Mouse (Mus musculus): ENCODE measurements around the gene Kcnk3. TPM values are rescaled to one million over a fixed set of nuclear protein-coding genes. Genes with fewer than 3 reads are reported as not detected.

The Kcnk3 gene
- total RNA-seq, 2 experiments from 2014 or later, result 0.18 to 0.59 TPM

DNA sequence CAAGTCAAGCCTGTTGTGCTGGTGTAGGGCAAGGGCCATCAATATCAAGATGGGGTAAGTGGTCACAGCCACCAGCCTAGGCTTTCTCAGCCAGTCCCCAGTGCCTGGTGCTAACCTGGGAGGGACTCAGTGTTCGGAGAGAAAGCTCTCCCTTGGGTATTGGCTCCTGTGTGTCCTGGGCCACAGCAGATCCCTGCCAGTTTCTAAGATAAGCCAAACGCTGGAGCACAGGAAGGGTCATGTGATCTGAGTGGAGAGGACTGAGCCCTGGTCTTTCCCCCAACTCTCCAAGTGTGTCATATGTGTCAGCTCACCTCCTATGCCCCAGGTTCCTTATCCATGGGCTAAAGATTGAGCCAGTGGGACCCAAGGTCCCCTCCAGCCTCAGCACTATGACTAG, 869 bp upstream of the Kcnk3 start:
- no peak for DNase-seq (ENCODE audit: low spot score)

DNA sequence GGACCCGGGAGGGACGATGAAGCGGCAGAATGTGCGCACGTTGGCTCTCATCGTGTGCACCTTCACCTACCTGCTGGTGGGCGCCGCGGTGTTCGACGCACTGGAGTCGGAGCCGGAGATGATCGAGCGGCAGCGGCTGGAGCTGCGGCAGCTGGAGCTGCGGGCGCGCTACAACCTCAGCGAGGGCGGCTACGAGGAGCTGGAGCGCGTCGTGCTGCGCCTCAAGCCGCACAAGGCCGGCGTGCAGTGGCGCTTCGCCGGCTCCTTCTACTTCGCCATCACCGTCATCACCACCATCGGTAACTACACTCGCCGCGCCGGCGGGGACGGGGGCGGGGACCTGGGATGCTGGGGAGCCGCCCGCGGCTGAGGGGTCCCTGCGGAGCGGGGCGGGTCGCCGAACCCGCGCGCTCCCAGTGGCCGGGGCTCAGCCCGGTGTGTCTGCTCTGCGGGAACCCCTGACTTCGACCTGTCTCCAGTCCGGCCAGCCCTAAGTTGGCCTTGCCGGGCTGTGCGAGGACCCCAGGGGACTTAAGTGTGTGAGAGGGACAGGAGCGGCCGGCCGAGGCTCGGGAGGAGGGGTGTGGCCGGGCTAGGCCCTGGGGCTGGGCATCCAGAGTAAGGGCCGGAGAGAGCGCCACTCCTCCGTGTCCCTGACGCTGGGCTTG, 465 bp downstream of the Kcnk3 start:
- no peak for DNase-seq (ENCODE audit: low spot score)

DNA sequence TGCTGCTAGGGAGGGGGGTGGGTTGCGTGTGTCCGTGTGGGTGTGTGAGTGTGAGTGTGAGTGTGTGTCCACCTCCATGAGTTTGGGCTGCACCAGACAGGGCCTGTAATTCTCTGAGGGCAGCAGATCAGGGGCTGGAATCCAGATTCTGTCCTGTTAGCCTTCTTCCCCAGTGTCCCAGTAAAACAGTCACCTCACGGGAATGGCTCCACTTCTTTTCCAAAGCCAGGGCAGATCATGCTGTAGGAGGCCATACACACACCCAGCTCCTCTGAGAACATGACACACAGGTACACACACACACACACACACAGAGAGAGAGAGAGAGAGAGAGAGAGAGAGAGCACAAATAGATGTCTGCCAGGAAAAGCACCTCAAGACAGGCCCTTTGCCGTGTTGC, 1.1 kb downstream of the Kcnk3 start:
- DNase-seq (ENCODE audit: low spot score), result no peak

DNA sequence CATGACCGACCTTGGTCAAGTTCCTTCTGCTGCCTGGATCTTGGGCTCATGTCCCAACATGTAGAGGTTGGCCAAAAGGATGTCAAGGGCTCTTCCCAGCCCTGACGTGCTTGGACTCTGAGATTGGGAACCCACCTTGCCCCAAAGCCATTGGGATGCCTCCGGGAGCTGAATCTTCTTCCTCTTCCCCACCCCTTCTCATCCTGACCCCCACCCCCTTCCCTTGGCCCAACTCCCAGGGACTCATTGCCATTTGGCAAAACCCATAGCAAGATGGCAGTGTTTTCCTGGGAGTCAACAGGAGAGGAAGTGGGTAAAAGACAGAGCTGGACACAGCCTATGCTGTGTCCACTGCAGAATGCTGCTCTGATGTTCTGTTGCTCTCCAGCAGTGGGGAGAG, 1.6 kb downstream of the Kcnk3 start:
- no peak for DNase-seq (ENCODE audit: low spot score)

DNA sequence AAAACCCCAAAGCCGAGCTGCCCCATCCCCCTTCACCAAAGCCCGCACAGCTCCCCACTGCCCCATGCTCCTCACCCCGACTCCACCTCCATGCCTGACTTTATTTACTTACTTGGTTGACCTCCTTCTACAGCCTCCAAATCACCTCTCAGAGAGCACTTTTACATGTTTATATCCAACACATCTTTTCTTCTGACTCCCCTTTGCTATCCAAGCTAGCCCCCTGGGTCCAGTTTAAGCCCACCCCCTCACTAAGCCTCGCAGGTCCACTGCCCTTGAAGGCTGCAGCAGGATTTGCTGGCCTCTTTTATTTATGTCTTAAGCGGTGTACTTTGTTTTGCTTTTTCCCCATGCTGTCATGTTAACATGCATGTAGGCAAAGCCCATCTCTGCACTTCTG, 2.3 kb downstream of the Kcnk3 start:
- DNase-seq (ENCODE audit: low spot score), result no peak

DNA sequence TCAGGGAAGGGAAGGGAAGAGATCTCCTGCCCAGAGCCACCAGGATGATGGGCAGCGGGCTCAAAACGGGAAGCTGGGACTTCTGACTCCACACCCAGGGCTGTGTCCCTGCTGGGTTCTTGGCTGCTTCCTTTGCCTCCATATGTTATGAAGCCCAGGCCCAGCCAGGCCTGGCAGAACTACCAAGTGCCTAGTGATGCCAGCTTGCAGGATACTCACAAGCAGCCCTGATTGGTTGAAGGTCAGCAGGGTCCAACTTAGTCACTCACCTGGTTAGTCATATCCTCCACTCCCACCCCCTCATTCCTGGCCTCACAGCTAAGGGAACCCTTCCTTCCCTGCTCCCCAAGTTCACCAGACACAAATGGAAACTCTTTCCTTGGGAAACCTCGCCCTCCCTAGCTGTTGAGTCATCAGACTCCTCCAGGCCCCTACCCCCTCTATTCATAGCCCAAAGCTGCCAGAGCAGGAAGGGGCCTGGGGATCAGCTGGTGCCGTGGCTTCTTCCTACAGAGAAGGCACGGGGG, 3.3 kb downstream of the Kcnk3 start:
- no peak for DNase-seq (ENCODE audit: low spot score)

DNA sequence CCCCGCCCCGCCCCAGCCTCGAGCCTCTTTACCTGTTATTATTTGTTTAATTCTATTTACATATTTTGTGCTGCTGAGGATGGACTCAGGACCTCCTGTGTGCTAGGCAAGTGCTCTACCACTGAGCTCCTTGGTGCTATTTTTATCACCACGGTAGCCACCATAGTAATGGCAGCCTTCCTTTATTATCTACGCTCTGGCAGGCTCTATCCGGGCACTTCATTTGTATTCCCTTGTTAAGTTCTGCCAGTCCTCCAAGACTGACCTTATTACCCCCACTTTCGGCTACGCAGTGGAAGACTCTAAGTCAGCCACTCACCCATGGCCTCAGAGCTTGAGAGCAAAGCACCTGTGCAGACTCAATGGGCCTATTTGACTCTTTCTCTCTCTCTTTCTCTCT, 3.8 kb downstream of the Kcnk3 start:
- DNase-seq (ENCODE audit: low spot score), result no peak

DNA sequence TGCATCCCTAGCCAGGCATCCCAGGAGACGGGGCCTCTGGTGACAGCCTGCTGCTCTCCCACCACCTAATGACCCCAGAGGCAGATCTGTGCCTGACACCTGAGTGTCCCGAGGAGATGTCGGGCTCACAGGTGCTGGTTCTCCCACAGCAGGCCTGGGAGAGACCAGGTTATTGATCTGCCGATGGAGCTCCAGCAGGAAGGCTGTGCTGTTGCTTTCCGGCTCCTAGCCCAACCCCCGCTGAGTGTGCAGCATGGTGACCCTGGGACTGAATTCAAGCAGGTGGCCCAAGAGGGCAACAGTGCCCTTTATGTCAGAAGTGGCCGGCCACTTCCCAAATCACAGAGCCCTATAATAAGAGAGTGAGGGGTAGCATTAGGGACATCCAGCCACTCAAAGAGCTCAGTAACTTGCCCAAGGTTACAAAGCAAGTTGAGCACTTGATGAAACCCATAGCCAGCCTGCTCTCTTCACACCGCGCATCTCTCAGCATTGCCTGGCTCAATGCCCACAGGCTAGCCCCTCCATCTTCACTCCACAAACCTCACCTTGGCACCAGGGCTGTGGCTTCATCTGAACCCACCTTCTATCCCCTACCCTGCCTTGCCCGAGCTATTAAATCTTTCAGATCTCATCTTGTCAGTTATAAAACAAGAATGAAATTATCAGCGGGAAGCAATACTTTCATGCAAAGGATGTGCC, 4.5 kb downstream of the Kcnk3 start:
- DNase-seq (ENCODE audit: low spot score), result no peak

DNA sequence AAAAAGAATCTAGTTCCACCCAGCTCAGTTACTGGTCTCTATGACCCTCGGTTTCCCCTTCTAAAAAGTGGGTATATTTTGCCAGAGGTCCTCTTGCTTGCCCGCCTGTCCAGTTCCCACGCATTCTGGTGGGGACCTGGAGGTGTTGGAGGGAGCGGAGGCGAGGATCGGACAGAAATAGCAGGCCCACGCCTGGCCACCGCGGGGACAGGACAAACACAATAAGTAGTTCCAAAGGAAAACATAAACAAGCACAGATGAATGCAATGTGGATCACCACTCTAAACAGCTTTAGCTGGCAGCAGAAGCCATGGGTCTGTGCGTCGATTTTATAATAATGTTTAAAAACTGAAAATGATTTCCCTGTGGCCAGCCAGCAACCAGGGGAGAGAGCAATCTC, 5.4 kb downstream of the Kcnk3 start:
- no peak for DNase-seq (ENCODE audit: low spot score)

DNA sequence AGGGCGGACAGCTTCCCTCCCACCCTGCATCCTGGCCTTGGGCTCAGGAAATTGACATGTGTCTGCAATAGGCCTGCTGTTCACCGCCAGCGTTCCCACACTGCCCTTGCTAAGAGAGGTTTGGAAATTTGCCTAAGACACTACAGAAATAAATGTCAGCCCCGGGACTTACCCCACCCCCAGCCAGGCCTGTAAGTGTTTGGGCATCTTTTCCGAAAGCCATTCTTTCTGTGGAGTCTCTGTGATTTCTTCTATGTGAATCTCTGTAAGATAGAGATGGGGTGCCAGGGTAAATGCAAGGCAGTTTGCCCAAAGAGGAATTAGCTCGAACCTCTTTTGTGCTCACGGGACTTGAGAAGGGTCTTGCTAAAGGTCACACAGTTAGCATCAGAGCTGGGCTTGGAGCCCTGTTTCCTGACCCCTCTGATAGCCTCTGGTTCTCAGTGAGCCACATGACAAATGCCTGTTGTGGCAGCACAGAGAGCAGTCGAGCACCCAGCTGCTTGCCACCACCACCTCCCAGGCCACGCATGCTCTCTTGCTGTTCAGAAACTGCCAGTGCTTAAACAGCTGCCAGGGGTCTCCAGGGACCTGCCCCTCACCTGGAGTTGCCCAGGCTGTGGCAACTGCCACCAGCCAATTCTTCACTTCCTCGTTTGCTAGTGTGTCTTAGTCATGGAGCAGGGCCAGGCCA, 6.0 kb downstream of the Kcnk3 start:
- no peak for DNase-seq (ENCODE audit: low spot score)

DNA sequence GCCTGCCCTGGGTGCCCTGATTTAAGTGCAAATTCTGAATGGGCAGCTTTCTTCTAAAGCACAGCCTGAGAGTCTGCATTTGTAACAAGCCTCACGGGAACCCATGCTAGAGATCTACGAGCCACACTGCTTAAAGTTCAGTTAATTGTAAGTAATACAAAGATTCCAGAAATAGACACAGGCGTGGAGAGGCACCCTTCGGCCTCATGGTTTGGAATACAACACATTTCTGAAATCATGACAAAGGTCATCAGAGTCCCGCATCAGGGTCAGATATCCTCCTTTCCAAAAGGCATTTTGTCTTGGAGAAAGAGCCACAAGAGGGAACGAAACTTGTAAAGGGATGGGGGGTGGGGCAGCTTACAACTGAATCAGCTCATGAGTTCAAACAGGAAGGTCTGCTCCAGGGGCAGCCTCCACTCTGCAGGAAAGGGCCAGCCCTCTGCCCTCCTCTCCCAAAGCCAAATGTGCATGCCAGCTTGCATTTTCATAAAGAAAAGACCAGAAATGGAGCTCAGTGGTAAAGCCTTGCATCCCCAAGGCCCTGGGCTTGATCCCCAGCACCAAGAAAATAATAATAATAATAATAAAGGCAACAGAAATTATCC, 7.1 kb downstream of the Kcnk3 start:
- no peak for DNase-seq (ENCODE audit: low spot score)

DNA sequence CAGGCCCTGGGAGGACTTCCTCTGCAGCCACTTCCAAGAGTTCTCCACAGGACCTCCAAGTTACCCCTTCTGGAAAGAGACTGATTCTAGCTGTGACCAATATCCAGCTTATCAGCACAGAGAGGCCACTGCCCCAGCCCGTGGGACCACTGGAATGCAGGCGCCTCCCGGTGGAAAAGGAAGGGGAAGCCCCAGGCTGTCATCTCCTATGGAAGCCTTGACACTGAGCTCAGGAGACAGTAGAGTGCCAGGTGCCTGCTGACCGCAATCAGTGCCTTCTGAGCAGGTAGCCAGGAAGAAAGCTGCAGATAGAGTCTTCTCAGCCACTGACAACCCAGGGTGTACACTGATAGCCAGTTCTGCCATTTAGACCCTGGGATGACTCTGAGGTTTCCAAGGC, 13.4 kb downstream of the Kcnk3 start:
- no peak for DNase-seq (ENCODE audit: low spot score)

DNA sequence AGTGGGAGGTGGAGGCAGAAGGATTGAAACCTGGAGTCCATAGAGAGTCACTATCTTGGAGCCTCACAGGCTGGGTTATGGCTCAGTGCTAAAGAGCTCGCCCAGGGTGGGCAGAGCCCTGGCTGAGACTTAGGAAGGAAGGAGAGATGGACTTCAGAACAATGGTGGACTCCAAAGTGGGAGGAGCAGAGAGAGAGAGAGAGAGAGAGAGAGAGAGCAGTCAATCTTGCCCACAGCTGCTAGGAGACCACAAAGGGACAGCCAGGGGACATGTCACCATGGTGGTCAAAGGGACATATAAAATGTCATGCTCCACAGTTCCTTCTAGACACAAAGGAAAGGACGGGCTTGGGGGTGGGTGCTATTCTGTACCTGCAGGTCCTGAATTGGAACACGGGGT, 15.3 kb downstream of the Kcnk3 start:
- DNase-seq (ENCODE audit: low spot score), result no peak

DNA sequence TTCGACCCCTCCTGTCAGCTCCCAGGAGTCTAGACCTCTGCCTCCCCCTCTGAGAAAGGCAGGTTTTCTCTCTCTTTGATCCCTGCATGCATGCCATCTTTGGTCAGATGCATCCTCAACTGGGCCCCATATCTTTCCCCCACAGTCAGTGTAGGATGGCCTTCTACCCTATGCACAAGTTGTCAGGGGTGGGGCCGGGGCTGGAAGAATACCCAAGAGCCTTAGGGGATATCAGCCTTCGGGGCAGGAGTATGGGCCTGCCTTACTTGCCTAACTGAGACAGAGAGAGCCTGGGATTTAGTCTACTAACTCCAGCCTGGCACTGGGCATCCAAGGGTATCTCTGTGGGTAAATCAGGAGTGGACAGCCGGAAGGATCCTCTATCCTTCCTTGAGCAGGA, 16.0 kb downstream of the Kcnk3 start:
- no peak for DNase-seq (ENCODE audit: low spot score)

DNA sequence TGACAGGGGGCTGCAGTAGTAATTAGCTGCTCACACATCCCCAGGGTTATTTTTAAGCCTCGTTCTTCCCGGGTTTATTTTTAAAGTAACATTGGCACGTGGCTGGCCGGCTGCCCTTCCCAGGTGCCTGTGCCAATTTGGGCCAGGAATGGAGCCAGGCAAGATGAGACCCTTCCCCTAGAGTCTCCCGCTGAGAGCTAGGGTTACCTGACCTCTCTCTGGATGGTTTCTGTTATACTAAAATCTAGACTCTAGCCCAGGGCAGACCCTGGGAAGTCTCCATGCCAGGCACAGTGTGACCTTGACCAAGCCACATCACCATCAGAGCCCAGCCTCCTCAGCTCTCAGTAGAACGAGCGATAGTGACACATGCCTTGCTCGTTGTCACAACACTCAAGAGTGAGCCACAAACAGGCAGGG, 16.8 kb downstream of the Kcnk3 start:
- DNase-seq (ENCODE audit: low spot score), result no peak

DNA sequence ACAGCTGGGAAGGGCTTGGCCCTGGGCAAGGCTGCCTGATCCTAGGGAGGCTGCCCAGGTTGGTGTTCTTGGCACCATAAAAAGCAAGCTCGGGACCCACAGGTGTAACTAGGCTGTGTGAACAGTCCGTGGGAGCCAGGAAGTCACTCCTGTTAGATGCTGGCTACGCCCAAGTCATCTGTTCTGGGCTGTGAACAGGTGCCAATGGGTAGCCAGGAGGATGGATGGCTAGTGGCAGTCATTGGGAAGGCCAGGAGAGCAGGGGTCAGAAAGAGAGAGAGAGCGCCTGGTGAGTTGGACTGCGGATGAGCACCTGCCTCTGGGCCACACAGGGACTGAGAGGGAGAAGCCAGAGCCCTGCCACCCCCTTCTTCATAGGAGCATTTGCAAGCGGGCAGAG, 17.7 kb downstream of the Kcnk3 start:
- DNase-seq (ENCODE audit: low spot score), result no peak

DNA sequence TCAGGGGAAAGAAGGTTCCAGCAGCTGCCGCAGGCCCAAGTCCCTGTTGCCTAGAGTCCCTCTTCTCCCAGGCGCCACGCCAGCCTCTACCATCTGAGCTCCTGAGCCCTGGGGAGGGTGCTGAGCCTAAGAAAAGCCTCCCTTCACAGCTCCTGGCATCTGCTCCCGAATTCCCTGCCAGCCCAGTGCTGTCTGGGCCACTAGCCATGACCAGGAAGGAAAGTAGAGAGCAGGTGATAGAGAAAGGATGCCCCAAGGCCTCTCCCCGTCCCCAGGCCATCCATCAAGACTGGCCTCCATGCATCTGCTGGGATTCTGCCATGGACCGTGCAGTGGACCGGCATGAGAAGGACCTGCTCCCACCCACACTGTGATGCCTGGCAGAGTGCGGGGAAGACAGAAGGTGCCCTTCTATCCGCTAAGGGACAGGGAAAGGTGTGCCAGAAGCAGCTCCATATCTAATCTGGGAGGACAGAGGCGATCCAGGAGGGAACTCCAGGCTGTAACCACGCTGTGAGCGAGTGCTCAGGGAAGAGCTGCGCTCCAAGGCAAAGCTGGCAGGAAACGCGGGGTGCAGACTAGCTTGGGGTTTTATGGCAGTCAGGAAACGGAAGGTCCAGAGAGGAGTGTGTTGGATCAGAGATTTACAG, 18.6 kb downstream of the Kcnk3 start:
- DNase-seq (ENCODE audit: low spot score), result peak; percentile 79

DNA sequence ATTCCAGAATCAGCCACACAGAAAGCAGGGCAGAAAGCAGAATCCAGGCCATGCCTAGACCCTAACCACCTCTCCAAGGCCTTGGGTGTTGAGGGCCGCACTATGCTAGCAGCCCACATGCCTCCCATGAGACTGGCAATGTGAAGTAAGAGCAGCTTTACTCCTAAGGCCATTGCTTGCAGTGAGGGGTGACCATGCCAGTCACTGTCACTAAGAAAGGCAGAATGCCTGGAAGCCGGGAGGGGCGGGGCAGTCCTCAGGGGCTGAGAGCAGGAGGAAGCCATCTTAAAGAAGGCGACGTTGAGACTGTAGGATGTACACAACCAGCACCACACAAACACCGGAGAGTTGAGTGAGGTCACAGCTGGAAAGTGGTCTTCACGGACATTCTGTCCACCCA, 21.1 kb downstream of the Kcnk3 start:
- no peak for DNase-seq (ENCODE audit: low spot score)

DNA sequence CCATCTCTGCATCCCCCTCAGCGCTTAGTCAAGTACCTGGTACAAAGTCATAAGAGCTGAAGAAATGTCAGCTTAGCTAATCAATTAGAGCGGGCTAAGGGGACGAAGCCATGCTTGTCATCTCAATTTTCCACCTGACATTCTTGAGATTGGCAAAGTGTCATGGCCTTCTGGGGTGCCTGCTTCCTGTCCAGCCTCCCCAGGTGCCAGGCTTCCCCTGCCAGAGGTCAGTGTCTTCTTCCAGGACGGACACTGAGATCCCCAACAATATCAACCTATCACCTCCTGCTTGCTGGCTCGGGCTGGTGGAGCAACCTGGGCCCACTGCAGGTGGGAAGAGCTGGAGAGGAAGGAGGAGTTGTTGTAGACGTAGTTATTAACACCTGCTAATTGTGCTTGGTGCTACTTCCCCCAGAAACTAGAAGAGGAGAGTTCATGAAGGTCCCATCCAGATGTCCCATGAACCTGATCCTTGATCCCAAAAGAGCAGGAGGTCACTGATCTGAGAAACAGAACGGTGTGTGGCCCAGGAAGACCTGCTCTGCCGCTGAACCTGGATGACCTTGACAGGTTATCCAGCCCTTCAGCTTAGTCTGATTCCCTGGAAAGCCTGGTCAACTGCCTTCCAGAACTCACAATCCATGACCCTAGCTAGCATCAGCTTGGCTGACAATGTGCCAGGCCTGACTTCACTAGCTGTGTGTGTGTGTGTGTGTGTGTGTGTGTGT, 22.1 kb downstream of the Kcnk3 start:
- no peak for DNase-seq (ENCODE audit: low spot score)

DNA sequence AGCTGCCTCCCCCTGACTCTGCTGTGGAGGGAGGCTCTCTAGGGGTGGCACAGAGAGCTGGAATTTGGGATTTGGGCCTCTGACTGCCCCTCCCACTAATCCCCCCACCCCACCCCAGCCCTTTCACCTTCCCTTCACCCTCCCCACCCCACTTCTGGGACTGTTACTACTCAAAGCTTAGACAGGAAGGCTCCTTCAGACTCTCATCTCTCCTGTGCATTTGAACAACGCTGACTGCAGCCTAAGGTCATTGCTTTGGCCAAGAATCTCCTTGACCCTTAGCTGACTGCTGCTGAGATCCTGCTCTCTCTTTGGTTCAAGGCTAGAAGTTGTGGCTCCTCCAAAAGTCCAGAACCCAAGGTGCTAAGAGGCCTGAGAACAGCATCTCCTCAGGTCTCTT, 23.1 kb downstream of the Kcnk3 start:
- DNase-seq (ENCODE audit: low spot score), result no peak

DNA sequence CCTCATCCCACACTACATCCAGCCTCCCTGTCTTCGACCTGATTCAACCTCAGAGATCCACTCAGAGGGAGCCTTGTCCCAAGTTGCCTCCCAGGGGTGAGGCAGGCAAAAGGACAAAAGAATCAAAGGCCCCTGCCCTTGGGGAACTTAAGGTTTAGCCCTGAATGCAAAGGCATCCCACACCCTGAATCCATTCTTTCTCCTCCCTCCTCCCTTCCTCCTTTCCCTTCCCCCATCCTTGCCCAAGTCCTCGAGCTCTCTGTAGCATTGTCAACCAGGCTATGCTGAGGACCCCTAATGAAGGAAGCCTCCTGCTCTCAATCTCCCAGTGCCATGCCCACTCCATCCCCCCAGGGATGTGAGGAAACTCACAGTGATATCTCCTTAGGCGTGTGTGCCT, 23.7 kb downstream of the Kcnk3 start:
- no peak for DNase-seq (ENCODE audit: low spot score)

Measured in gastrocnemius, adult 18-20 months (tissue).